Mouse (Mus musculus) embryonic facial prominence, embryonic 15.5 days (tissue): Measurements from ENCODE around the gene Acsl1. TPM values are rescaled to one million over a fixed set of nuclear protein-coding genes. Genes with fewer than 3 reads are reported as not detected.

Source experiments
- ATAC-seq: fragments of 200-750 bp; cut with Nextera tagmentation; 2 replicates; pipeline ENCODE4 v1.8.0; 2017; ENCODE audit warnings: low read depth, moderate TSS enrichment; ENCODE audit not compliant: insufficient number of reproducible peaks, low FRiP score, low TSS enrichment
- H3K27ac ChIP-seq: fragments of 300-500 bp; sonication (generic); replicated peaks from 2 replicates; pipeline ENCODE4 v1.5.1; 2015; ENCODE audit warnings: mild to moderate bottlenecking, inconsistent platforms
- H3K27me3 ChIP-seq: fragments of 300-500 bp; sonication (generic); 2 replicates; pipeline ENCODE4 v1.6.1; 2015; ENCODE audit warnings: inconsistent platforms
- H3K36me3 ChIP-seq: fragments of 300-500 bp; sonication (generic); 2 replicates; pipeline ENCODE4 v1.6.1; 2015; ENCODE audit warnings: mild to moderate bottlenecking, inconsistent platforms
- H3K4me1 ChIP-seq: fragments of 300-500 bp; sonication (generic); 2 replicates; pipeline ENCODE4 v1.6.1; 2015; ENCODE audit warnings: inconsistent platforms
- H3K4me2 ChIP-seq: fragments of 300-500 bp; sonication (generic); replicated peaks from 2 replicates; pipeline ENCODE4 v1.6.1; 2015; ENCODE audit warnings: mild to moderate bottlenecking, inconsistent platforms
- H3K4me3 ChIP-seq: fragments of 300-500 bp; sonication (generic); replicated peaks from 2 replicates; pipeline ENCODE4 v1.5.1; 2015; ENCODE audit warnings: mild to moderate bottlenecking, inconsistent platforms
- H3K9ac ChIP-seq: fragments of 300-500 bp; sonication (generic); 2 replicates; pipeline ENCODE4 v1.6.1; 2015; ENCODE audit warnings: inconsistent platforms
- H3K9me3 ChIP-seq: fragments of 300-500 bp; sonication (generic); replicated peaks from 2 replicates; pipeline ENCODE4 v1.6.1; 2016; ENCODE audit warnings: inconsistent platforms
- WGBS: fragments of 180-500 bp; shearing (Covaris S2); methylation state at CpG from one replicate; pipeline ENCODE4 v1.1.7; 2015; 5-methylcytosine and 5-hydroxymethylcytosine counted together
- polyA plus RNA-seq: library from polyadenylated mRNA; unstranded; fragments of >200 nt; fragmentation: Nextera tagmentation; extraction: Ambion mirVana; gene quantifications from 2 replicates; pipeline ENCODE4 v1.2.1, GENCODE M21; 2015

Gene Acsl1
- 40.5 and 44.2 TPM in 2 replicates for polyA plus RNA-seq

DNA sequence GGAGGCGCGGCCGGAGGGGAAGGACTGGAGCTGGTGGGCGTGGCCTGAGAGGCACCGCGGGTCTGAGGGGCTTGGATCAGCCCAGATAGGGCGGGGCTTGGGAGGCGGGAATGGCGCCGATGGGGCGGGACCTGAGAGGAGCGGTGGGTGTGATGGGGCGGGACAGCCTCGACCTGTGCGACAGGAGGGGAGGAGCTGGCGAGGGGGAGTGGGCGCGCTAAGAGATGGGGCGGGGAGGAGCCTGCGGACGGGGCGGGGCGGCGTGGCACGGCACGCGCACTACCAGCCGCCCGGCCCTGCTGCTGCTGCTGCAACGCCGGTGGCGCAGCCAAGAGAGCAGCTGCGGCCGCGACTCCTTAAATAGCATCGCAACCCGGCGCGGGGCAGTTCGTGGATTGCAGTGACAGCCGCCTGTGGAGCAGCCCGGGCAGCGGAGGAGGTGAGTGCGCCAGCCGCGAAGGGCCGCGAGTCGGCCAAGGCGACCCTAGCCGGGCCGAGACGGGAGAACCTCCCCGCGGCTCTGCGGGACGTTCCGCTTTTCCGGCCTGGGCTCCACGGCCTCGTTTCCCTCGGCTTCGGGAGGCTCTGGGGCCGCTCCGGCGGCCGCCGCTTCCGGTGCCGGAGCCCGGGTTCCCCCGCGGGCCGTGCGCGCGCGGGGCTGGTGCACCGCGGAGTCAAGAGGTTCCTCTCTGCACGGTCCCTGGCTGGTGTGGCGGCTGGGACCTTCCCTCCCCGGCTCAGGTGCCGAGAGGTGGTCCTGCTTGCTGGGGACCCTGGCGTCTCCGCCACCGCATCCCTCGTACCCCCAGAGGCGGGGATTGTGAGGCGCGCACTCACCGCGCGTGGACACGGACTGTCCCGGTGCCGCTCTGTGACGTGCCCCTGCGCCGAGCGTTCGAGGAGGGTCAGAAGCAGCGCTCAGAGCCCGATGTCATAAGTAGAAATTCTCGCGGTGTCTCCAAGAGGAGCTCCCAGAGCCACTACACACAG is at the start of gene Acsl1:
Acsl1 (plus strand) TSS at position 246 of the 990 bp plus-strand sequence.
- WGBS, result under 1% methylated on average over 91 of the region's 106 CpGs
- H3K36me3 ChIP-seq, result no peaks in the 10 kb centered on the region
- H3K4me1 ChIP-seq, result peaks cover 5% of the 10 kb centered on the region; the same call in 1 of the 2 replicates
- no peaks in the 10 kb centered on the region for H3K9me3 ChIP-seq
- H3K9ac ChIP-seq, result peak within 1 kb of the TSS; percentile 85
- H3K27me3 ChIP-seq, result no peaks in the 10 kb centered on the region
- peak within 1 kb of the TSS; percentile 90 for H3K4me2 ChIP-seq
- peak within 1 kb of the TSS; percentile 86 for H3K27ac ChIP-seq
- H3K4me3 ChIP-seq, result peak within 1 kb of the TSS; percentile 84
- ATAC-seq, result peak; percentile 96

DNA sequence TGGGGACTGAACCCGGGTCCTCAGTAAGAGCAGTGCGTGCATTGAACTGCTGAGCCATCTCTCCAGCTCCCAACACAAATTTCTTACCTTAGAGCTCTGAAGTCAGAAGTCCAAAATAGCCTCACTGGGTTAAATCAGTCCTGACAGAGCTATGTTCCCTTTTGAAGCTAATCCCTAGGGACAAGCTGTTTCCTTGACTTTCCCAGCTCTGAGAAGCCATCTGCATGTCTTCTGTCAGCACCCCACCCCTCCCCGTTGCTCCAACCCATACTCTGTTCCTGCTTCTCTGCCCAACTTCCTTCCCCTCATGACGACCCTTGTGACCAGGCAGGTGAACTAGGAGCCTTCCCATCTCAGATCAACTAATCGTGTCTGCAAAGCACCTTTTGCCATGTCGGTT is 49.3 kb upstream of the Acsl1 start:
- Histone ChIP-seq H3K27ac (no peak overlapping the region), H3K9ac (no peak overlapping the region), H3K4me3 (no peak overlapping the region), H3K4me2 (no peak overlapping the region), H3K9me3 (no peaks in the 10 kb centered on the region), H3K36me3 (no peaks in the 10 kb centered on the region), H3K4me1 (no peaks in the 10 kb centered on the region), H3K27me3 (no peaks in the 10 kb centered on the region)
- ATAC-seq, result no peak
- WGBS, result 63% methylated on average over 6 of the region's 6 CpGs

DNA sequence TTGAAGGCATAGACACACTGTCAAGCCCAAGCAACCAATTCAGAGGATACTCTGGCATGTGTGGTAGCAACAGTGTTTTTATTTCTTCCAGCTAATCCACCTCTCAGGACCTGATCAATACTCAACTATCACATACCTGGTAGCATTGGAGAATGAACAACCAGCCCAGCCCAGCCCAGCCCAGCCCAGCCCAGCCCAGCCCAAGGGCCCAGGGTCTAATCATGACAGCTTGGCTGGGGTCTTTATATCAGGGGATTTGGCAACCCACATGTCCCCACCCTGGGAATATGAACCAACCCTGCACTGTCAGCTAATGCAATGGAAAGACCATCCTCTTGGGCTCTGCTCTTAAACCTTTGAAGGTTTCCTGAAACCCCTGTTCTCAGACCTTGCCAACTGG is 42.9 kb upstream of the Acsl1 start:
- Histone ChIP-seq H3K4me1 (no peaks in the 10 kb centered on the region), H3K9ac (no peak overlapping the region), H3K4me3 (no peak overlapping the region), H3K27me3 (no peaks in the 10 kb centered on the region), H3K36me3 (no peaks in the 10 kb centered on the region), H3K9me3 (no peaks in the 10 kb centered on the region), H3K27ac (no peak overlapping the region), H3K4me2 (no peak overlapping the region)
- ATAC-seq, result no peak

DNA sequence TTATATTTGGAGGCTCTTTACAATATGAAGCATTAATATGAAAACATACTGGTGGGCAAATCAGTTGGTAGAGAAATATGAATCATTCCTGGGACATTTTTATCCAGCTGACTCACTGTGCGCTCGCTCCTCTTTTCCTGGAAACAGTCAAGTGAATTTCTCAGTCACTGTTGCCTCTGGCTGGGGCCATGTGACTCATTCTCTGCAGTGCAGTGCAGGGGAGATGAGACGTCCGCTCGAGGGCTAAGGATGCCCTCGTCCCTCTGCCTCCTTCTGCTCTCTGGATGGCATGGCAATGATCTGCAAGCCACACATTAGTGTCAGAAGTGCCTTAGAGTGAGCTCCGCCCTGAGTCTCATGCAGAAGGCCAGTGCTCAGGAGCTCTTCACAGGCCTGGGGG is 41.0 kb upstream of the Acsl1 start:
- H3K4me1 ChIP-seq, result no peaks in the 10 kb centered on the region
- no peak overlapping the region for H3K4me3 ChIP-seq
- 63% methylated on average over 7 of the region's 7 CpGs for WGBS
- no peaks in the 10 kb centered on the region for H3K9me3 ChIP-seq
- H3K27ac ChIP-seq, result no peak overlapping the region
- no peak overlapping the region for H3K4me2 ChIP-seq
- ATAC-seq, result no peak
- H3K9ac ChIP-seq, result no peak overlapping the region
- H3K27me3 ChIP-seq, result no peaks in the 10 kb centered on the region
- no peaks in the 10 kb centered on the region for H3K36me3 ChIP-seq

DNA sequence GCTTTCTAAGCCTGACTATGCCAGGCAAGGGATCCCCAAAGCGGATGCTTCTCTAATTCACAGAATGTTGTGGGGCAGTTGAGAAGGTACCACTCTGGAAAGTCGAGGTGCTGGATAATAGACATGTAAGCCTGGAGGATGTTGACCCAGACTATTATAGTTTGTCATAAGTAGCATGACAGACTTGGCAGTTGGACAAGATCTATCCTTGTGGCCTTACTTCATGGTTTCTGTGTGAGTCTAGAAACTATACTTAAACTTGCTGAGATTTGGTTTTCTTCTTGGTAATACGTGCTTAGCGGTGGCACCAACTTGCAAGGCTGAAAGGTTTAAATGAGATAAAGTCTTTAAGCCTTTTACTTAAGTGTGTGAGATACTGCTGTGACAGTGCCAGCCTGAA is 38.9 kb upstream of the Acsl1 start:
- Histone ChIP-seq H3K4me1 (no peaks in the 10 kb centered on the region), H3K4me3 (no peak overlapping the region)
- WGBS, result 80% methylated on average over 4 of the region's 4 CpGs

DNA sequence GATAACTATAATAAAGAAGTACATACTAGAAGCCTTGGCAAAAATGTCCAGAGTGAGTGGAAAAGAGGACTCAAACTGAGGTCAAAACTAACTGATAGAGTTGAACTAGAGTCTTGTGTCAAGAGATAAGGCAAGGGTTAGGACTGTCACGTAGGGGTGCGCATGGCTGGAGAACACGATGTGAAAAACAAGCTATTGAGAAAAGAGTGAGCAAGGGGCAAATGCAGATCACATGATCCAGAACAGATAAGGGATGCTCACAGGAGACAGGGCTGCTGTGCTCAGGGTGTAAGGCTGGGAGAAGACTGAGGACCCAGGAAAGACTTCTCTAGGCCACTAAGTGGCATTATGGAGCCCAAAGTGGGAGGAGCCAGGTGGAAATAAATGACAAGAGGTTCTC is 38.3 kb upstream of the Acsl1 start:
- Histone ChIP-seq H3K9ac (no peak overlapping the region), H3K4me3 (no peak overlapping the region), H3K4me1 (no peaks in the 10 kb centered on the region), H3K4me2 (no peak overlapping the region), H3K27ac (no peak overlapping the region), H3K9me3 (no peaks in the 10 kb centered on the region), H3K27me3 (no peaks in the 10 kb centered on the region), H3K36me3 (no peaks in the 10 kb centered on the region)
- no peak for ATAC-seq
- WGBS, result 94% methylated on average over 3 of the region's 3 CpGs

More for the DNA sequence above, 38.9 kb upstream of the Acsl1 start:
- Histone ChIP-seq H3K27me3 (no peaks in the 10 kb centered on the region), H3K27ac (no peak overlapping the region), H3K4me2 (no peak overlapping the region), H3K9ac (no peak overlapping the region), H3K9me3 (no peaks in the 10 kb centered on the region), H3K36me3 (no peaks in the 10 kb centered on the region)
- no peak for ATAC-seq

DNA sequence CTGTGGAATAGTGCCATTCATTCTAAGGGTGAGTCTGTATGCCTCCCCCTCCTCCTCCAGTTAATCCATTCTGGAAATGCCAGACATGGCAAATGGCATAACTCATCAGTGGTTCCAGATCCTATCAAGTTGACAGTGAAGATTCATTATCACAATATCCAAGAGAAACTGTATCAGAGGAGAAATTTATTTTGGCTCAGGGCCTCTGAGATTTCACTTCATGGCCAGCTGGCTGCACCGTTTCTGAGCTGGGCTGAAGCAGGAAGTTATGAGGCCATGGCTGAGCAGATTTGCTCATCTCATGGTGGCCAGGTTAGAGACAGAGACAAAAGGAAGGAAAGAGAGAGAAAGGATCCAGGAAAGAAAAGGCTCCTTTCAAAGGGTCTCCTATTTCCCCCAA is 37.2 kb upstream of the Acsl1 start:
- WGBS, result 57% methylated on average over 1 of the region's 1 CpGs
- H3K4me2 ChIP-seq, result no peak overlapping the region

DNA sequence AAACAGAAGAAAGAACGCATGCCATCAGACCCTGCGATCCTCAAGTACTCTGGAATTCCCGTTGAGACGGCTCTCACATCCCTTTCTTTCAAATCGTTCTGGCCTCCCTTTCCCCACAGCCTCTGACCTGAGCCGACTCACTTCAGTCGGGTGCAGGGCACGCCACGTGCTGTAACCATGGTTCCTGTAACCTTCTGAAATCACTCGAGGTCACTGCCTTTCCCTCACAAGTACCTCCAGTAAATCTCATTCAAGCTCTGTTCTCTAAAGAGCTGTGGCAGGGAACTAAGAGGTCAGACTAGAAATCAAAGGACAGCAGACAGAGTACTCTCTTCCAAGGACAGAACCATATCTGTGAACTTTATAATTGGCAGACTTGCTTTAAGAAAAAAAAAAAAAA is 32.3 kb upstream of the Acsl1 start:
- 78% methylated on average over 10 of the region's 10 CpGs for WGBS
- no peak overlapping the region for H3K27ac ChIP-seq
- no peak for ATAC-seq
- H3K27me3 ChIP-seq, result no peaks in the 10 kb centered on the region
- no peak overlapping the region for H3K4me2 ChIP-seq
- no peaks in the 10 kb centered on the region for H3K4me1 ChIP-seq
- H3K4me3 ChIP-seq, result no peak overlapping the region
- no peaks in the 10 kb centered on the region for H3K9me3 ChIP-seq
- H3K36me3 ChIP-seq, result no peaks in the 10 kb centered on the region
- no peak overlapping the region for H3K9ac ChIP-seq

More for the DNA sequence above, 37.2 kb upstream of the Acsl1 start:
- ATAC-seq, result no peak
- H3K4me3 ChIP-seq, result no peak overlapping the region
- no peaks in the 10 kb centered on the region for H3K36me3 ChIP-seq
- no peaks in the 10 kb centered on the region for H3K4me1 ChIP-seq
- no peaks in the 10 kb centered on the region for H3K27me3 ChIP-seq
- H3K9me3 ChIP-seq, result no peaks in the 10 kb centered on the region
- H3K9ac ChIP-seq, result no peak overlapping the region
- no peak overlapping the region for H3K27ac ChIP-seq

DNA sequence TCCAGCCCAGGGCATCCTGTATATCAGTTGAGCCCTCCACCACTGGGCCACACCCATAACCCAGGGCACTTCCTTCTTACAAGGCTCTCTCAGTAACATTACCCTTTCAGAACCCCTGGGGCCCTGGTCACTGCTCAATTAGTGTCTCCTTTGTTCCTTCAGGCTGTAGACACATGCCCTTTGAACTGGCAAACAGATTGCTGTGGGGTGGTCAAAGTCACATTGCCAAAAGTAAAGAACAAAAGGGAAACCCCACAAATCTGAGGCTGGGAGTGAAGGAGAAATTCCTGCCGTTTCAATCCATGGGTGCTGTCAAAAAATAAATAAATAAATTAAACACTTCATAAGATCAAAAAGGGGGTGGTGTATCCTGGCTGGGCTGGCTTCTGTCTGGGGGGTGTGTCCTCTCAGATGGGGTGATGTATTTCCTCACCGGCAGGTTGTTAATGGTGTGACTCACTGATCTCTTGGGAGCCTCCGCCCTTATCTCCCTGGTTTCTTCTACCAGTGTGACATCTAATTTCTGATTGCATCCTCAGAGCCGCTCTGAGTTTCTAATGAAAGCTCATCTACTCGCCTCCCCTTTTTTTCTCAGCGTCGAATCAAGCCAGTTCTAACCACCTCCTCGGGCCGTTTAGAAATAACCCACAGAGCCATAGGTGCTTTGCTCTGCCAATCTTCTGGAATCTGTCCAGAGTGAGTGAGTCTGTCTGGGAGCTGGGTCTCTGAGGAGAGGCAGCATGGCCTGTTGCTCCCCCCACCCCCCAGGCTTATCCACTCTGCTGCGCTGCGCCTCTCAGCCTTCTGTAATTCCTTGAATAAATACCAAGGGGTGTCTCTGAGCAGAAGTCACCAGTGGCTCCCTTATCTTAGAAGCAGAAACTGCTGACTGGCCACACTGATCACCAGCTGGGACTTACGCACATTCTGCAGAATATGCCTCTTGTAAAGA is 24.6 kb upstream of the Acsl1 start:
- H3K9ac ChIP-seq, result no peak overlapping the region
- H3K36me3 ChIP-seq, result no peaks in the 10 kb centered on the region
- peak overlapping the region; percentile 48; the same call in 1 of the 2 replicates for H3K27ac ChIP-seq
- no peak overlapping the region for H3K4me3 ChIP-seq
- no peak overlapping the region for H3K4me2 ChIP-seq
- ATAC-seq, result no peak
- H3K4me1 ChIP-seq, result no peaks in the 10 kb centered on the region
- H3K27me3 ChIP-seq, result no peaks in the 10 kb centered on the region
- 41% methylated on average over 12 of the region's 12 CpGs for WGBS
- no peaks in the 10 kb centered on the region for H3K9me3 ChIP-seq

DNA sequence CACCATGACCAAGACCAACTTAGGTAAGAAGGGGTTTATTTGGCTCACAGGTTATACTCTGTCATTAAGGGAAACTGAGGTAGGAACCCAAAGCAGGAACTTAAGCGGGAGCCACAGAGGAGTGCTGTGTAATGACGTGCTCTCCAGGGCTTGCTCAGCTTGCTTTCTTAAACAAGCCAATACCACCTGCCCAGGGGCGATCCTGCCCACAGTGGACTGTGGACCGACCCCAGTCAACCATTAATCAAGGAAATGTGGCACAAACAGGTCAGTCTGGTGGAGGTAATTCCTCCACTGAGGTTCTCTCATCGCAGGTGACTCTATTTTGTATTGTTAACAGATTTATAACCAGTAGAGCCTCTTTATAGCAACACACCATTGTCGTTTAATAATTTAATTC is 23.5 kb upstream of the Acsl1 start:
- Histone ChIP-seq H3K4me2 (no peak overlapping the region), H3K27me3 (no peaks in the 10 kb centered on the region), H3K36me3 (no peaks in the 10 kb centered on the region), H3K9ac (no peak overlapping the region), H3K27ac (no peak overlapping the region), H3K4me1 (no peaks in the 10 kb centered on the region), H3K9me3 (no peaks in the 10 kb centered on the region), H3K4me3 (no peak overlapping the region)
- ATAC-seq, result no peak
- 79% methylated on average over 6 of the region's 6 CpGs for WGBS

DNA sequence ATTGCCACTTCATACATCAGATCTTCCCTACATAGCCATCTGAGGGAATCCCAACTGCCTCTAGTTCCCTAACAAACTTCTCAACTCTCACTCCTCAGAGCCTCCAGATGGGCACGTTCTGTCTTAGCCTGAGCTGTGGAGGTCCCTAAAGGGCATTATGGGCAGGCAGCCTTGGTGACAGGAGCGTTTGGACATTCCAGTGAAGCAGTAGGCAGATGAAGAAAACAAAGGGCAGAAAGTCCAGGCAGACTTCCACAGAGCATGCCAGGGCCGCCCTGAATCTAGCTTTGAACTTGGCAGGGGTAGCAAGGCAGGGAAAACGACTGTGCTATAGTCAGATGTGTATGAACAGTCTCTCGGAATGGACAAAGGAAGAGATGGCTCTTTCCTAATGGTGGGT is 22.2 kb upstream of the Acsl1 start:
- no peak overlapping the region for H3K4me3 ChIP-seq
- H3K4me1 ChIP-seq, result no peaks in the 10 kb centered on the region
- H3K27me3 ChIP-seq, result no peaks in the 10 kb centered on the region
- no peak overlapping the region for H3K9ac ChIP-seq
- H3K36me3 ChIP-seq, result no peaks in the 10 kb centered on the region
- ATAC-seq, result no peak
- H3K27ac ChIP-seq, result no peak overlapping the region
- no peaks in the 10 kb centered on the region for H3K9me3 ChIP-seq
- 70% methylated on average over 5 of the region's 5 CpGs for WGBS
- H3K4me2 ChIP-seq, result no peak overlapping the region
